Mouse (Mus musculus) MEL (cell line): ENCODE measurements at regions not wholly inside any gene's neighbourhood (a gene's known extent, or its start where the extent isn't known, plus 50 kb on each side); places are given as distances from the start of the nearest gene placed in this dataset.

ENCODE experiments used
- CTCF ChIP-seq, 3 experiments: IDR thresholded peaks in 2 of 3; conservative IDR thresholded peaks in 1 of 3; 2 replicates each; pipeline ENCODE4 v1.5.1; 2011 to 2012; ENCODE audit warnings: low read length in 3 of 3, low read depth in 2 of 3, mild to moderate bottlenecking in 2 of 3, improper control_type of control experiment in 1 of 3, inconsistent platforms in 1 of 3, mixed read lengths in 1 of 3, moderate library complexity in 1 of 3; ENCODE audit not compliant: control insufficient read depth in 1 of 3, insufficient read depth in 1 of 3, poor library complexity in 1 of 3, severe bottlenecking in 1 of 3
- E2F4 ChIP-seq: IDR thresholded peaks from 2 replicates; pipeline ENCODE4 v1.6.1; 2011; ENCODE audit warnings: low read depth, low read length, improper control_type of control experiment, borderline replicate concordance
- ELF1 ChIP-seq: IDR thresholded peaks from 2 replicates; pipeline ENCODE4 v1.6.1; 2014; ENCODE audit warnings: low read depth, mild to moderate bottlenecking, inconsistent platforms, low read length, improper control_type of control experiment, moderate library complexity
- EP300 ChIP-seq, 2 experiments: IDR thresholded peaks; 2 replicates each; pipeline ENCODE4 v1.6.1; 2011; ENCODE audit warnings: improper control_type of control experiment in 2 of 2, low read length in 2 of 2, low read depth in 1 of 2, mild to moderate bottlenecking in 1 of 2
- GABPA ChIP-seq: IDR thresholded peaks from 2 replicates; pipeline ENCODE4 v1.6.1; 2012; ENCODE audit warnings: low read depth, mild to moderate bottlenecking, inconsistent platforms, low read length, improper control_type of control experiment, moderate library complexity
- GATA1 ChIP-seq: IDR thresholded peaks from 2 replicates; pipeline ENCODE4 v1.6.1; 2011; ENCODE audit warnings: low read depth, low read length, improper control_type of control experiment
- HCFC1 ChIP-seq: IDR thresholded peaks from 2 replicates; pipeline ENCODE4 v1.6.1; 2012; ENCODE audit warnings: low read depth, mild to moderate bottlenecking, inconsistent platforms, low read length, improper control_type of control experiment, moderate library complexity
- MEF2A ChIP-seq: IDR thresholded peaks from 2 replicates; pipeline ENCODE4 v1.6.1; 2014; ENCODE audit warnings: low read depth, mild to moderate bottlenecking, inconsistent platforms, low read length, improper control_type of control experiment; ENCODE audit not compliant: poor library complexity, insufficient replicate concordance, severe bottlenecking; ENCODE audit errors: extremely low read depth
- TBP ChIP-seq: IDR thresholded peaks from 2 replicates; pipeline ENCODE4 v1.8.0; 2011; ENCODE audit warnings: low read depth, low read length, improper control_type of control experiment
- USF1 ChIP-seq: IDR thresholded peaks from 2 replicates; pipeline ENCODE4 v1.6.1; 2014; ENCODE audit warnings: low read depth, mild to moderate bottlenecking, inconsistent platforms, low read length, improper control_type of control experiment, moderate library complexity
- ZNF384 ChIP-seq: IDR thresholded peaks from 2 replicates; pipeline ENCODE4 v1.6.1; 2012; ENCODE audit warnings: low read depth, mild to moderate bottlenecking, inconsistent platforms, low read length, improper control_type of control experiment

DNA sequence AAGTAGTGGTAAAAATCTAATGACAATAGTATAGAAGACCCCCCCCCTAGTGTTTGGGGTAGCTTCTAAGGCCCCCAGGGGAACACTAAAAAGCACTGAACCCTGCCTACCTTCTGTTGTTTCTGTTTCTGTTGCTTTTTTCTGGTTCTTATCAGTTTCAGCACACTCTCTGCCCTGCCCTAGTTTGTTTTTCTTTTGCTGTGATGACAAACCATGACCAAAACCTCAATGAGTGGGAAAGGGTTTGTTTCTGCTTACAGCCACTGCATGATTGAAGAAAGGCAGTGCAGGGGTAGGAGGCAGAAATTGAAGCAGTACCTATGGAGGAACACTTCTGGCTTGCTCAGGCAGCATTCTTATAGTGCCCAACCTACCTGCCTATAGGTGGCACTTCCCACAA lies 181.1 kb upstream of the P2ry1 start:
- peak; percentile 92 for TF ChIP-seq GATA1
- no peak for TF ChIP-seq HCFC1
- peak; percentile 93 to 96 for TF ChIP-seq EP300 (IDR thresholded peaks at IDR 0.05; ENCODE audit: low read depth in 1 of 2, low read length in 2 of 2)
- TF ChIP-seq TBP: no peak
- no peak for TF ChIP-seq CTCF (IDR thresholded peaks at IDR 0.05 in 2 of 3, conservative IDR thresholded peaks at IDR 0.05 in 1 of 3; ENCODE audit: control insufficient read depth in 1 of 3, insufficient read depth in 1 of 3, low read depth in 2 of 3, low read length in 3 of 3, poor library complexity in 1 of 3, severe bottlenecking in 1 of 3)
- TF ChIP-seq MEF2A: no peak
- TF ChIP-seq ELF1: no peak
- peak; percentile 76 for TF ChIP-seq ZNF384
- no peak for TF ChIP-seq USF1
- TF ChIP-seq E2F4: no peak
- no peak for TF ChIP-seq GABPA
